Mouse (Mus musculus): ENCODE measurements at regions not wholly inside any gene's neighbourhood (a gene's known extent, or its start where the extent isn't known, plus 50 kb on each side); places are given as distances from the start of the nearest gene placed in this dataset.
"Not testable (repeated sequence)": the region's sequence is repeated elsewhere in the genome, so short reads cannot be mapped to it uniquely, and the experiment has no call there.

DNA sequence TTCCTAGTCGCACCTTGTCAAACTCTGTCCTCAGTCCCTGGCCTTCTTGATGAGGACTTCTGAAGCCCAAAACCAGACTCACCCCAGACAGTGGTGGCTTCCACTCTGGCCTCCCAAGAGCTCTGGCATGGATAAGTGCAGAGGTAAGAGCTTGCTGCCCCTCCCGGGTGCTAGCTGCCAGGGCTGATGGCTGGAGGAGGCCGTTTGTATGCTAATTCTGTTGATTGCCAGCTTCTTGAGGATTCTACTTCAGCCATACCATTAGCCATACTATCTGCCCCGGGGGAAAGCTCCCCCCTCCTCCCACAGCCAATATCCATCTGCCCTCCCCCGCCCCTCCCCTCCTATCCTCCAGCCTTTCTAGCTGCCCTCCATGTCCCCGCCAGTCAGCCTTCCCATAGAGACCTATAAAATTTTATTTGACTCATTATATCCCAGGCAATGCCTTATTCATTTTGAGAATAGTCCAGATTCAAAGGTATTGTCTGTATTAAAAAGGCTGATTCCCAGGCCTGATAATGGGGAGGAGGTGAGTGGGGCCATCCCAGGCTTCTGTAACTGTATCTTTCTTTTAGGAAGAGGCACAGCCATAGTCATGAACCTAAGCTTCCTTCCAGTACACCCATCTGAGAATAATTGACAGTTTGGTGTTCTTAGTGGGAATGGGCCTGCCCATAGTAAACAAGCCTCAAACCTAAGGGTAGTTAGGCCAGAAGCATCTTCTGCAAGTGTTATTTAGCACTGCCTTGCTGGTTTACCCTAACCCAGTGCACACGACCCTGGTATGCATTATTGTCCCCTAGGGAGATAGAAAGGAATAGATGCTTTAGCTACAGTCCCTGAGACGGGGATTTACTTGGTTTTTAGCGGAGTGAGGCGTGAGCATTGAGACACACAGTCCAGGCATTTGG, 239.2 kb upstream of the 1700012A03Rik start:
- DNase-seq = no peak

- not testable (repeated sequence) for DNase-seq
Measured at GRCm38 (mm10) chr6:31804468-31804867, 240.7 kb upstream of the Podxl start.

DNA sequence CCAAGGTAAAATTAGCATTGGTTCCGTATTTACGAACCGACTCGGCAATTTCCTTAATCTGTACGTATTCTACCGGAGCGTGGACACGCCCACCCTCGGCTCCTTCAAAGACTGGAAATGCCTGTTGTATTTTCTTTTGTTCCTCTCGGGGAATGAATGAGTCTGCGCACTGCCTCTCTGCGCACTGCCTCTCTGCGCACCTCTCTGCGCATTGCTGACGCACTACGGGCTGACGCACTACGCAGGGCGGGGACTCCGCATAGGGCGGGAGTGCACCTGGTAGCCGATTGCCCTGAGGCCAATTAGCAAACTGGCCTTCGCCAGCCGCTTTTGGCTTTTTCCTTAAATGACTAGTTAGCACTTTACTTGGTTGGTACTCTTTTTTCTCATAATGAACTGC, 239.4 kb upstream of the Podxl start:
- not testable (repeated sequence) for DNase-seq

GRCm38 (mm10) chr6:31791547-31791946, 227.8 kb upstream of the Podxl start:
- DNase-seq = no peak

DNA sequence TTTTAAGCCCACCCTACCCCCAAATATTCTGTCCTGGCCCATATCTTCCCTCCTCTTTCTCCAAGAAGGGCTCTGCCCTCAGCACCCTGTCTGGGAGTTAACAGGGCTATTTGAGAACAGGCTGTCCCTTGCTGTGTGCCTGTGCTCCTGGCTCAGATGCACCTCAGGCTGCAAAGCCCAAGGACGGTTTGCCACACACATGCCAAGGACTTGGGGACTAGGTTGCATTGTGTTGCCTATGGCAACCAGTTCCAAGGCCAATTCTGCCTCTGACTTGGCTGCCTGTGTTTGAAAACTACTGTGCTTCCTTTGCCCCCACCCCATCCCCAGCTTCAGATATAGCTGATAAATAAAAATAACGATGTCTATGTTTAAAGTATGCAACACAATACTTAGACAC, 227.1 kb upstream of the Podxl start:
- DNase-seq = no peak

- no peak for DNase-seq
Measured at GRCm38 (mm10) chr6:31776841-31777240, 213.1 kb upstream of the Podxl start.

- no peak for DNase-seq
Measured at GRCm38 (mm10) chr6:31771916-31772315, 208.1 kb upstream of the Podxl start.

- DNase-seq = no peak
Measured at GRCm38 (mm10) chr6:31745589-31745988, 181.8 kb upstream of the Podxl start.

DNA sequence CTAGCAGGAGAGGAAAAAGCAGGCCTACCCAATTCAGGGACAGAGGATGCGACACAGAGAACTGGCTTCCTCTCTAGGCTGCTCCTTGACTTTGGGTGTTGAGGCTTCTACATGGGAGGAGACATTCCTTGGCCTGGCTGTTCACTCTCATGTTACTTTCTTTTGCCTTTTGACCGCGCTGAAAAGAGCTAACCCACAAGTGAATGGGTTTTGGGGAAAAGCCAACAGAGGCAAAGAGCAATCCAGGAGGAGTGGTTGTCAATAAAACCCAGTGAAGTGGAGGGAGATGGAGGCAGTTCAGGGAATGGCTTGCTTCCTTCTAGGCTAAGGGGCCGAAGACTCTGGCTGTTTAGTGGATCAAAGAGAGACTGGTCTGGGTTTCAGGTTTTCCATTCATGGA, 167.6 kb upstream of the Podxl start:
- DNase-seq = no peak

DNA sequence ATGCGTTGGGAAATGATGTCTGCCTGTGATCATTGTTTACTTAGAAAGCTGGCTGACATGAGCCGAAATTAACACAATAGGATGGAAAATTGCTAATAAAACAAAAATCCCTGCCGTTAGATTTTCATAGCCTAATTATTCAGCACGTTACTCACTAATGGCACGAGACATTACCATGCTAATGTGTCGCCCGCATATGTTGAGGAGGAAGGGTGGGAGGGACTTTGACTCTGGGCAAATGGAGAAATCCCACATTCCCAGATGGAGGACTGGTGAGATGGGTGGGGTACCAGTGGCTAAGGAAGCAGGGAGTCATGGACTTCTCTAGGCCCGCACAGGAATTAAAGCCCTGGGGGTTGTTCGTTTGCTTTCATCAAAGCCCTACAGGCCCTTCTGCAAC, 155.8 kb upstream of the Podxl start:
- DNase-seq = peak in 1 of 2 experiments; percentile 12

GRCm38 (mm10) chr6:31718843-31719242, 155.1 kb upstream of the Podxl start:
- DNase-seq = no peak

- no peak for DNase-seq
Measured at GRCm38 (mm10) chr6:31717531-31717930, 153.8 kb upstream of the Podxl start.

DNA sequence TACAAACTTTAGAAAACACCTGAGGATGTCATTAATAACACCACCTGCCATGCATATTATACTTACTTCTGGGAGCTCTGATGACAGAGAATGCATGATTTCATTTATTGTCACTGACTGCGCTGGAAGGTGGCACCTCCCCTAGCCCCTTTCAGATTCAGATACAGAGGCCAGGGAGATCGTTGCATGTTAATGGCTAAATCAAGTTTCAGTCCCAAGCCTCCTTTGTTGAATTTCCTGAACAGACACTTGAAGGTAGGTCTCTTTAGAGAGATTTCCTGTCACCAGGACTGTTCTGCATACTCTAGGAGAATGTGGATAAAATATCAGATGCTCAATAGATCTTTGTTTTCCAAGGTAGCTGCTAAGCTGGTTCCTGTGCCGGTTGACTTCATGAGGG, 143.5 kb upstream of the Podxl start:
- DNase-seq = no peak

GRCm38 (mm10) chr6:31704191-31704590, 140.4 kb upstream of the Podxl start:
- DNase-seq = no peak

GRCm38 (mm10) chr6:31702931-31703330, 139.2 kb upstream of the Podxl start:
- DNase-seq = peak; percentile 23 to 25

DNA sequence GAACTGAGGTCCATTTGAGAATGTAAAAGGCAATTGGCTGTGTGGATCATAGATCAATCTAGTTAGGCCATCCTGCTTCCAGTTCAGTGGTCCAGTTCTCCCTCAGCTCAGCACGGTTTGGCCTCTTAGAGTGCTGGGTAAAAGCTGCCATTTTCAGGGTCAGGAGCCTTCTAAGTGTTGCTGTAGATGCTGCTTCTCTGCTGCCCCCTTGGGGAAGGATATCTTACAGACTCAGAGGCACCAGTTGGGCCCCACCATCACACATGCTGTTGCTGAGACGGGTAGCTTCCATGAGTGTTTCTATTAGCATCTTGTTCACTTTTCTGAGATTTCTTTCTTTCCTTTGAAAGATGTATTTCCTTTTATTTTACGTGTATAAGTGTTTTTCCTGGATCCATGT, 132.1 kb upstream of the Podxl start:
- no peak for DNase-seq

GRCm38 (mm10) chr6:31693047-31693446, 129.3 kb upstream of the Podxl start:
- DNase-seq = no peak

- no peak for DNase-seq
Measured at GRCm38 (mm10) chr6:31692024-31692423, 128.2 kb upstream of the Podxl start.

DNA sequence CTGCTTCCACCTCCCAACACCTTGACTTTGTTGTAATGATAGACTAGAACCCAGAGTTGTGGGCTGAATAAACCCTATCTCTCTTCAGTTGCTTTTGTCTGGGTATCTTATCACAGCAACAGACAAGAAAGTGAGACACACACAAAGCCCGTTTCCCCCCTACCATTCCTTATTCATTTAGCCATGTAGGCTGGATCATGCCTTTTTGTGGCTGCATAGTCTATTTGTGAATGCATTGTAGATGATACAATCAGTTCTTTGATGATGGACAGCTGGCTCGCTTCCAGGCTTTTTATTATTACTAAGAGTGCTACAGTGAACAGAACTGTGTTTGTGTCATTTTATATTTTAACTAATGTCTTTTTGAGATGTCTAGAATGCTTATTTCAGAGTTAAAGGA, 116.3 kb upstream of the Podxl start:
- DNase-seq = no peak

GRCm38 (mm10) chr6:31665671-31666486, 102.1 kb upstream of the Podxl start:
- DNase-seq = no peak

DNA sequence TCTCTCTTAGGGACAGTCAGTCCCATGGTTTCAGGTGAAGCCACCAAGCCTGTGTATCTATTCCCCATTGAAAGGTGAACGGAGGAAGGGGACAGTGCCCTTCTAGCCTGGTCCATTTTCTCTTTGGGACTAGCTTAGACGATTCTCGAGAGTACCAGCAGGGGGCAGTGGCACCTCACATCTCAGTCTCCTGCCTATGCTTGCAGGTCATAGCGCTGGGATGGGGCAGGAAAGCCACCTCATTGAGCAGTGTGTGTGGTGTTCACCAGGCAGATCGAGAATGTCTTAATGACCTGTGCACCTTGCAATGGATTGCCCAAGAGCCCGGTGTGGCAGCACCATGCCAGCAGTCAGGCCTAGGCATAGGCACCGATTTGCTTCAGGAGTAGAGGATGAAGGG, 100.7 kb upstream of the Podxl start:
- DNase-seq = peak; percentile 81 to 82

DNA sequence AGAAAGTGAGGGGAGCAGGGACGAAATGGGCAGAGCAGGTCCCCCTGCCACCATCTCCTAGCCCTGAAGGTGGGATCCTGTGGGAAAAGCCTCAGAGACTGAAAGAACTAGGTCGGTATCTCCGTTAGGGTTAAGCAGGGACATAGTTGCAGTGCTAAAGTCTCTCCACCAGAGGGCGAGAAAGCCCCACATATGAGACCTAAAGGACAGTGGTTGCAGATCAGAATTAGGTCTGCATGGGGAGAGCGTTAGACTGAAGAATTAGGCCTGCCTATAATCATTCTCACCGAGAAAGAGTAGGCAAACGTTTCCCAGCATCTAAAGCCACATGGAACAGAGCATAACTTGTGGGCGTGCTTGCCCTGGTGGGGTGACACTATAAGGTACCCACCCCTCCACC, 97.0 kb upstream of the Podxl start:
- peak; percentile 67 to 69 for DNase-seq

GRCm38 (mm10) chr6:31659901-31660300, 96.1 kb upstream of the Podxl start:
- DNase-seq = no peak

All from layer of hippocampus, postnatal 36 days (tissue).